Comparison of ENCODE assay signal across 24 mouse cellular contexts in genomic region chr17:24725637-24726390, GRCm38 (mm10). TPM values are rescaled to one million over a fixed set of nuclear protein-coding genes. Genes with fewer than 3 reads are reported as not detected.
DNase-seq lines count a peak whose midpoint lies in the region; ATAC-seq and TF ChIP-seq lines count a peak whose summit lies in the region.
"Had no signal": no experiment of that assay in that cellular context is flagged by ENCODE, and none has a peak within 500 bp of the region (broad histone marks: within the 10 kb centered on the region; RNA-seq: fewer than 3 reads in every experiment).

No protein-coding gene starts in this region.

- DNase-seq in heart, adult 2 months: no peak
- no peak for DNase-seq in heart, postnatal 10 days
- DNase-seq in layer of hippocampus, adult 2 months (ENCODE audit: low spot score in 2 of 2): no peak
- DNase-seq in layer of hippocampus, adult 8-10 months (ENCODE audit: low spot score in 2 of 2): no peak
- DNase-seq in 416B (ENCODE audit: low read depth): peak; percentile 51
- no peak for DNase-seq in stomach, postnatal 0 days (ENCODE audit: low spot score)
- DNase-seq in hindbrain, embryonic 14.5 days (ENCODE audit: low spot score): no peak
- DNase-seq: adrenal gland, adult 8-10 months; adrenal gland, postnatal 36 days; cerebellum, adult 2 months; cerebellum, postnatal 10 days; embryo, embryonic 11 days; heart, adult 18-20 months had no signal

- no peaks in the 10 kb centered on the region for H3K79me2 ChIP-seq in heart, adult 2 months (replicated peaks; ENCODE audit: control insufficient read depth, insufficient read depth, low read length)

- no peak overlapping the region for H3K4me2 ChIP-seq in stomach, postnatal 0 days (replicated peaks; ENCODE audit: low read depth)
- H3K4me2 ChIP-seq in hindbrain, embryonic 14.5 days (replicated peaks): no peak overlapping the region
- H3K4me2 ChIP-seq: embryonic facial prominence, embryonic 15.5 days; heart, embryonic 11.5 days; heart, embryonic 15.5 days had no signal

- H3K27me3 ChIP-seq in heart, adult 2 months (ENCODE audit: control insufficient read depth, insufficient read depth, low read length): no peaks in the 10 kb centered on the region
- no peaks in the 10 kb centered on the region for H3K27me3 ChIP-seq in stomach, postnatal 0 days (ENCODE audit: control insufficient read depth, insufficient read depth, low read length)
- no peaks in the 10 kb centered on the region for H3K27me3 ChIP-seq in hindbrain, embryonic 14.5 days (ENCODE audit: control insufficient read depth, insufficient read depth, low read length)
- H3K27me3 ChIP-seq: embryonic facial prominence, embryonic 15.5 days; heart, embryonic 15.5 days had no signal

- TF ChIP-seq POLR2A in heart, adult 2 months (IDR thresholded peaks at IDR 0.05; ENCODE audit: insufficient read depth, low read depth, low read length): no peak

- H3K9ac ChIP-seq in heart, adult 2 months (ENCODE audit: low read depth, low read length): no peak overlapping the region
- no peak overlapping the region for H3K9ac ChIP-seq in stomach, postnatal 0 days (ENCODE audit: low read length)
- no peak overlapping the region for H3K9ac ChIP-seq in hindbrain, embryonic 14.5 days
- H3K9ac ChIP-seq: embryonic facial prominence, embryonic 15.5 days; heart, embryonic 15.5 days had no signal

- peak; percentile 32 for TF ChIP-seq CTCF in heart, adult 2 months (IDR thresholded peaks at IDR 0.05)
- TF ChIP-seq CTCF in layer of hippocampus, adult 2 months (conservative IDR thresholded peaks at IDR 0.05): peak; percentile 50
- TF ChIP-seq CTCF in stomach, postnatal 0 days (IDR thresholded peaks at IDR 0.05; ENCODE audit: low read depth): peak; percentile 28; the same call in 1 of the 2 replicates

- H3K36me3 ChIP-seq in heart, adult 2 months (ENCODE audit: control insufficient read depth, insufficient read depth, low read length): peaks cover 12% of the 10 kb centered on the region
- H3K36me3 ChIP-seq in stomach, postnatal 0 days (ENCODE audit: control insufficient read depth, insufficient read depth, low read length): peaks cover 10% of the 10 kb centered on the region
- peaks cover 15% of the 10 kb centered on the region for H3K36me3 ChIP-seq in hindbrain, embryonic 14.5 days (replicated peaks; ENCODE audit: control insufficient read depth, insufficient read depth)

- no peak for ATAC-seq in stomach, postnatal 0 days (ENCODE audit: low FRiP score, low TSS enrichment)
- ATAC-seq in hindbrain, embryonic 14.5 days (ENCODE audit: low FRiP score): no peak
- ATAC-seq: forebrain, embryonic 14.5 days; hindbrain, embryonic 16.5 days had no signal

- WGBS in heart, adult 2 months: 67% methylated on average over 3 of the region's 3 CpGs
- WGBS in stomach, postnatal 0 days: 70% methylated on average over 3 of the region's 3 CpGs
- WGBS in hindbrain, embryonic 14.5 days: 78% methylated on average over 3 of the region's 3 CpGs

- no peak overlapping the region for H3K4me3 ChIP-seq in heart, adult 2 months
- H3K4me3 ChIP-seq in layer of hippocampus, adult 2 months: no peak overlapping the region
- no peak overlapping the region for H3K4me3 ChIP-seq in stomach, postnatal 0 days (ENCODE audit: low read depth, low read length)
- H3K4me3 ChIP-seq in hindbrain, embryonic 14.5 days (replicated peaks; ENCODE audit: low read length): no peak overlapping the region
- H3K4me3 ChIP-seq: embryonic facial prominence, embryonic 15.5 days; erythroblast, embryonic 14.5 days; forebrain, embryonic 10.5 days; heart, embryonic 15.5 days; hindbrain, embryonic 10.5 days had no signal

- no peaks in the 10 kb centered on the region for H3K9me3 ChIP-seq in stomach, postnatal 0 days (ENCODE audit: control insufficient read depth, low read length)
- H3K9me3 ChIP-seq in hindbrain, embryonic 14.5 days (ENCODE audit: control insufficient read depth, low read length): no peaks in the 10 kb centered on the region
- H3K9me3 ChIP-seq: embryonic facial prominence, embryonic 15.5 days; forebrain, embryonic 10.5 days; heart, embryonic 15.5 days; hindbrain, embryonic 10.5 days had no signal

- intact Hi-C loops in heart, adult 2 months (cut with DNase I): no loop called here
- intact Hi-C loops in heart, postnatal 10 days (cut with DNase I): no loop called here

- TF ChIP-seq EP300 in heart, adult 2 months (IDR thresholded peaks at IDR 0.05; ENCODE audit: insufficient read depth, low read depth, low read length): no peak
- no peak for TF ChIP-seq EP300 in stomach, postnatal 0 days (optimal IDR thresholded peaks at IDR 0.05)

- H3K27ac ChIP-seq in heart, adult 2 months: no peak overlapping the region
- no peak overlapping the region for H3K27ac ChIP-seq in layer of hippocampus, adult 2 months
- no peak overlapping the region for H3K27ac ChIP-seq in stomach, postnatal 0 days (replicated peaks)
- no peak overlapping the region for H3K27ac ChIP-seq in hindbrain, embryonic 14.5 days
- H3K27ac ChIP-seq: embryonic facial prominence, embryonic 15.5 days; forebrain, embryonic 10.5 days; heart, embryonic 15.5 days; hindbrain, embryonic 10.5 days had no signal

- H3K4me1 ChIP-seq in heart, adult 2 months (ENCODE audit: control insufficient read depth, insufficient read depth, low read length): peaks cover 7% of the 10 kb centered on the region
- 0 out of 2 replicates have a peak, but pooled peaks cover 2% of the 10 kb centered on the region for H3K4me1 ChIP-seq in stomach, postnatal 0 days (replicated peaks; ENCODE audit: control insufficient read depth, insufficient read depth)
- H3K4me1 ChIP-seq in hindbrain, embryonic 14.5 days (replicated peaks; ENCODE audit: control insufficient read depth, insufficient read depth, low read length): peaks cover 24% of the 10 kb centered on the region

RNA-seq across cellular contexts. Expression of gene Ndufb10, which starts 1.5 kb away (rescaled TPM):
- 100 to 1,000 TPM; 916 to 992 TPM for total RNA-seq in heart, adult 2 months (2021)
- 1,269 and 1,412 TPM in 2 replicates for polyA plus RNA-seq in heart, adult 2 months (2012; rRNA removed)
- 100 to 1,000 TPM; 845 to 899 TPM for total RNA-seq in heart, postnatal 10 days (2021)
- total RNA-seq in layer of hippocampus, adult 2 months (2021): 100 to 1,000 TPM; 210 to 227 TPM
- 100 to 1,000 TPM; 214 to 227 (median 222) TPM for total RNA-seq in layer of hippocampus, adult 8-10 months (2022)
- 256 and 269 TPM in 2 replicates for polyA plus RNA-seq in stomach, postnatal 0 days (2015; fragmentation: Nextera tagmentation; extraction: Ambion mirVana)
- 308 and 347 TPM in 2 replicates for polyA plus RNA-seq in hindbrain, embryonic 14.5 days (2014; fragmentation: Nextera tagmentation; extraction: Ambion mirVana)

RNA-seq across cellular contexts. Expression of gene Rpl3l, which starts 1.8 kb away (rescaled TPM):
- 100 to 1,000 TPM; 386 to 472 TPM for total RNA-seq in heart, adult 2 months (2021)
- polyA plus RNA-seq in heart, adult 2 months (2012; rRNA removed): 213 and 215 TPM in 2 replicates
- 10 to 100 TPM; 67.3 to 69.8 TPM for total RNA-seq in heart, postnatal 10 days (2021)
- under 1 TPM; 0.38 to 0.61 TPM for total RNA-seq in layer of hippocampus, adult 2 months (2021)
- total RNA-seq in layer of hippocampus, adult 8-10 months (2022): under 1 TPM; 0.23 to 0.77 (median 0.54) TPM
- polyA plus RNA-seq in stomach, postnatal 0 days (2015; fragmentation: Nextera tagmentation; extraction: Ambion mirVana): 0.23 and 0.28 TPM in 2 replicates
- polyA plus RNA-seq in hindbrain, embryonic 14.5 days (2014; fragmentation: Nextera tagmentation; extraction: Ambion mirVana): 0.25 TPM in 1 of 2 replicates, not detected in the other
- polyA plus RNA-seq: embryonic facial prominence, embryonic 11.5 days; embryonic facial prominence, embryonic 15.5 days; erythroblast, embryonic 14.5 days; forebrain, embryonic 10.5 days; forebrain, embryonic 14.5 days; hindbrain, embryonic 10.5 days; hindbrain, embryonic 16.5 days had no signal

RNA-seq across cellular contexts. Expression of gene Rps2, which starts 7.9 kb away (rescaled TPM):
- 100 to 1,000 TPM; 675 to 722 TPM for total RNA-seq in heart, adult 2 months (2021)
- polyA plus RNA-seq in heart, adult 2 months (2012; rRNA removed): 2,277 and 2,346 TPM in 2 replicates
- total RNA-seq in heart, postnatal 10 days (2021): 100 to 1,000 TPM; 730 to 736 TPM
- 100 to 1,000 TPM; 302 to 315 TPM for total RNA-seq in layer of hippocampus, adult 2 months (2021)
- 100 to 1,000 TPM; 282 to 365 (median 323) TPM for total RNA-seq in layer of hippocampus, adult 8-10 months (2022)
- polyA plus RNA-seq in stomach, postnatal 0 days (2015; fragmentation: Nextera tagmentation; extraction: Ambion mirVana): 1,081 and 1,135 TPM in 2 replicates
- 800 and 838 TPM in 2 replicates for polyA plus RNA-seq in hindbrain, embryonic 14.5 days (2014; fragmentation: Nextera tagmentation; extraction: Ambion mirVana)

RNA-seq across cellular contexts. Expression of gene Rnf151, which starts 8.0 kb away (rescaled TPM):
- not detected for total RNA-seq in heart, adult 2 months (2021)
- polyA plus RNA-seq in heart, adult 2 months (2012; rRNA removed): 0.15 and 0.68 TPM in 2 replicates
- total RNA-seq in heart, postnatal 10 days (2021): not detected
- under 1 TPM in 1 of 2 experiments, not detected in 1; 0.56 TPM for total RNA-seq in layer of hippocampus, adult 2 months (2021)
- under 1 TPM in 2 of 4 experiments, not detected in 2; 0.36 to 0.47 TPM for total RNA-seq in layer of hippocampus, adult 8-10 months (2022)
- 0.10 TPM in 1 of 2 replicates, not detected in the other for polyA plus RNA-seq in stomach, postnatal 0 days (2015; fragmentation: Nextera tagmentation; extraction: Ambion mirVana)
- polyA plus RNA-seq in hindbrain, embryonic 14.5 days (2014; fragmentation: Nextera tagmentation; extraction: Ambion mirVana): not detected in 2 replicates
- total RNA-seq: adrenal gland, adult 8-10 months; adrenal gland, postnatal 36 days; gastrocnemius, adult 8-10 months; heart, adult 18-20 months; heart, postnatal 25 days had no signal
- polyA plus RNA-seq: forebrain, embryonic 14.5 days; heart, embryonic 11.5 days; heart, embryonic 15.5 days; hindbrain, embryonic 16.5 days had no signal

RNA-seq across cellular contexts. Expression of gene Msrb1, which starts 10.6 kb away (rescaled TPM):
- 100 to 1,000 TPM; 154 to 178 TPM for total RNA-seq in heart, adult 2 months (2021)
- polyA plus RNA-seq in heart, adult 2 months (2012; rRNA removed): 155 and 164 TPM in 2 replicates
- 100 to 1,000 TPM; 123 to 163 TPM for total RNA-seq in heart, postnatal 10 days (2021)
- total RNA-seq in layer of hippocampus, adult 2 months (2021): 10 to 100 TPM; 32.0 to 40.8 TPM
- 10 to 100 TPM; 41.1 to 50.5 (median 47.2) TPM for total RNA-seq in layer of hippocampus, adult 8-10 months (2022)
- 51.7 and 54.2 TPM in 2 replicates for polyA plus RNA-seq in stomach, postnatal 0 days (2015; fragmentation: Nextera tagmentation; extraction: Ambion mirVana)
- 20.5 and 22.4 TPM in 2 replicates for polyA plus RNA-seq in hindbrain, embryonic 14.5 days (2014; fragmentation: Nextera tagmentation; extraction: Ambion mirVana)

Comparison
In these comparisons a context has a peak if more than half of its experiments do, and no peak if none do; other contexts are left out.
1. RNA of gene Rpl3l, which starts 1.8 kb away (total RNA-seq): 386 to 472 TPM in heart, adult 2 months and 67.3 to 69.8 TPM in heart, postnatal 10 days; 0.38 to 0.61 TPM in layer of hippocampus, adult 2 months and 0.23 to 0.77 TPM in layer of hippocampus, adult 8-10 months; every median in the first group is over 10 times any median in the second.
2. Peak in every context shown above with its lines, with median percentiles within 50 percentile points of each other: CTCF ChIP-seq.